Mouse (Mus musculus) kidney, embryonic 15.5 days (tissue): Measurements from ENCODE around the gene Ccdc39. TPM values are rescaled to one million over a fixed set of nuclear protein-coding genes. Genes with fewer than 3 reads are reported as not detected.

ENCODE experiments used
- polyA plus RNA-seq: library from polyadenylated mRNA; unstranded; fragments of >200 nt; fragmentation: Nextera tagmentation; extraction: Ambion mirVana; gene quantifications from 2 replicates; pipeline ENCODE4 v1.2.1, GENCODE M21; 2015

Ccdc39 gene
- polyA plus RNA-seq, 1 experiment from 2014 or later = 4.0 TPM

Other genes with a start within 250 kb of the Ccdc39 start
- gene Ttc14, start 44.5 kb downstream of the Ccdc39 start, polyA plus RNA-seq = 59.0 and 61.3 TPM in 2 replicates
- gene Fxr1, start 175.6 kb upstream of the Ccdc39 start, polyA plus RNA-seq = 56.4 and 63.7 TPM in 2 replicates
- gene Dnajc19, start 237.0 kb upstream of the Ccdc39 start, polyA plus RNA-seq = 151 and 167 TPM in 2 replicates